Mouse (Mus musculus) retina, adult 2 months (tissue): Measurements from ENCODE around the gene Dimt1.
"Not testable (repeated sequence)": the region's sequence is repeated elsewhere in the genome, so short reads cannot be mapped to it uniquely, and the experiment has no call there.

Experiments used
- DNase-seq: peaks from one replicate; pipeline ENCODE4 v3.0.0-alpha.2; 2012; ENCODE audit warnings: low read depth, low spot score

The Dimt1 gene

GRCm38 (mm10) chr13:106946594-106947540 lies at the start of gene Dimt1:
Gene Dimt1 (plus strand): TSS chr13:106947127.
- DNase-seq: peak; percentile 78

DNA sequence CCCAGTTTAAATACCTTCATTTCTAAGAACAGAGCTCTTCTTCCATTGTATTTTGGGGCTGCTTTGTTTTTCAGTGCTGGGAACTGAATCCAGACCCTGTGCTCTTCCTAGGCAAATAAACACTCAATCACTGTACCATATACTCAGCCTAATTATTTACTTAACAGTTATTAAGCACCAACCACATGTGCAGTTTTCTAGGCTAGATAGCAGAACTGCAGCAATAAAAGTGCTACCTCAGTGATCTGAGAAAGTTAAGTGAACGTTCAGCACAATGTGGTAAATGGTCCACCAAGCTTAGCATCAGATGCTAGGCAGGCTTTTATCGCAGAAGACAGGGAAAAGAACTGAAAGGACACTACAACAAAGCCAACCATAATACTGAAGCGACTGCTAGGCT lies 42.3 kb upstream of the Dimt1 start:
- DNase-seq: no peak

DNA sequence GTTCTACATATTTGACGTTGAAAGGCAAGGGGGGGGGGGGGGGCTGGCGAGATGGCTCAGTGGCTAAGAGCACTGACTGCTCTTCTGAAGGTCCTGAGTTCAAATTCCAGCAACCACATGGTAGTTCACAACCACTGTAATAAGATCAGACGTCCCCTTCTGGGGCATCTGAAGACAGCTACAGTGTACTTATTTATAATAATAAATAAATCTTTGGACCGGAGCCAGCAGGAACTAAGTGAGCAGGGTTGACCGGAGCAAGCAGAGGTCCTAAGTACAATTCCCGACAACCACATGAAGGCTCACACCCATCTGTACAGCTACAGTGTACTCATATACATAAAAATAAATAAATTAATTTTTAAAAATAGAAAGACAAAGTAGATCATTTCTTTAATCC lies 41.8 kb upstream of the Dimt1 start:
- not testable (repeated sequence) for DNase-seq

DNA sequence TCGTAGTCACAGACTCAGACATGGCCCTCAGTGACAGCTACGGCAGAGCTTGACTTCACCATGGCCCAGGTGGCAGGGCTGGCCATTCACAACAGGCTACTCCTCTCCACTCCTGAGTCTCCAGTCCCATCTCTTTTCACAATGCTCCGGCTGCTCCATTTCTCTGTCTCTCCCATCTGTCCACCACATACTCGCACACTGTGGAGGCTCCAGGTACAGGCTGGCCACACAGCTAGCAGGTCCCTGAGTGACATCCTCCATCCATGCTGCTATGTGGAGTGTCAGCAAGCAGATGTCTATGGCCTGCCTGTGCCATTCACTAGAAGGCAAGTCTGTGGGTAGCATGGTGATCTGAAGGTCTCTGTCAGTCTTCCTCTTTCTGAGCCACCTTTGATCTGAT lies 39.7 kb upstream of the Dimt1 start:
- DNase-seq: no peak

- DNase-seq: no peak
These were observed 36.8 kb upstream of the Dimt1 start for GRCm38 (mm10) chr13:106910096-106910495.

DNA sequence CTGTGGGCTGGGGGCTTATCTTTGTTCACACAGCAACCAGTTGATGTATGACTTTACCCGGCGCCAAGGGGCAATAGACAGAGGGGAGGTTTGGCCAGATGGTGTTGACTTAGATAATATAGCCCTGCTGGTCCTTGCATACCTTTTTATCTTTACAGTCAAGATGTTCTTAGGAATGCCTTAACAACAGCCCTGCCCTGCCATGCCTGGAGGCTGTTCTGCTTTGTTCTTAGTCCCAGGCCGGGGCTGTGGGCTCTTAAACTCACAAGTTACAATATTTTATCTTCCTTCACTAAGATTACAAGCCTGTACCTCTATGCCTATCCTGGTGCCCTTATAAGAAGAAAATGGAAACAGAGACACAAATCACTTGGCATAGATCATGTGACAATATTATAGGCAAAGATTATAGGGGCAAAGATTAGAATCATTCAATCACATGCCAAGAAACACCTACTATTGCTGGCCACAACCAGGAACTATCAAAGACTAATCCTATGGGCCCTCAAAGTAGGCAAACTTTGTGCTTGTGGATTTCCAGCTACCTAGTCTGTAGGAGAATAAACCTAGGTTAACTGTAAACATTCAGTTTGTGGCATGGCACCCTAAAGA lies 33.7 kb upstream of the Dimt1 start:
- no peak for DNase-seq

- DNase-seq: no peak
These were observed 28.4 kb upstream of the Dimt1 start for GRCm38 (mm10) chr13:106918322-106919050.

DNA sequence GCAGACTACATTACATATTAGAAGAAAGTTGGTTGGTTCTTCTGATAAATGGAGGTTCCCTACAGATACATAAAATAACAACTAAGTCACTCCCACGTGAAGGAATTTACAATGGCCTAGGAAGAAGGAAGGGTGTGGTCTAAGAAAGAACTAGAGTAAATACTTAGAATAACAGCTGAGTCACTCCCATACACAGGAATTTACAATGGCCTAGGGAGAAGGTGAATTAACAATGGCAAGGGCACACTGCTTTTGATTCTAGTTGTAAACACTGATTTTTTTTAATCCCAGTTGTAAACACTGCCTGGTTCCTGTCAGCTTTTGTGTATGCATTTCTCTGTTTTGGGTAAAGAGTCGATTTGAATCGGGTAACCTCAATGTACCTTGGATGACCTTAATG lies 21.0 kb upstream of the Dimt1 start:
- not testable (repeated sequence) for DNase-seq

GRCm38 (mm10) chr13:106928296-106928695 lies 18.6 kb upstream of the Dimt1 start:
- DNase-seq: no peak

- DNase-seq: no peak
These were observed 17.7 kb upstream of the Dimt1 start for GRCm38 (mm10) chr13:106929201-106929600.

DNA sequence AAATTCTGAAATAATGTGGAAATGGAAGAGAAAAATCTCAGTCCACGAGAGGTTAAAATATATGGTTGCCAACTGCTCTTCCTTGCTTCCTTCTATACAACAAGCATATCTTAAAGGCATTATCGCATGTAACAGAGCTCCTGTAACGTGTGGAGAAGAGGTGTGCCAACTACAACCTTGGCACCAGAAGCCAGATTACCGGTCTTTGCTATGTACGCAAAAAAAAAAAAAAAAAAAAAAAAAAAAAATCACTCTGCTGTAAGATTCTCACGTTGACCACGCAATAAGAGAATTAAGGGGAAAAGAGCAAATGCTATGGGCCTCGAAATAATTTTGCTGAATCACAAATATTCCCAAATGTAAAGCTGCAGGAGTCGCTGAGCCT lies 11.1 kb upstream of the Dimt1 start:
- DNase-seq: no peak

DNA sequence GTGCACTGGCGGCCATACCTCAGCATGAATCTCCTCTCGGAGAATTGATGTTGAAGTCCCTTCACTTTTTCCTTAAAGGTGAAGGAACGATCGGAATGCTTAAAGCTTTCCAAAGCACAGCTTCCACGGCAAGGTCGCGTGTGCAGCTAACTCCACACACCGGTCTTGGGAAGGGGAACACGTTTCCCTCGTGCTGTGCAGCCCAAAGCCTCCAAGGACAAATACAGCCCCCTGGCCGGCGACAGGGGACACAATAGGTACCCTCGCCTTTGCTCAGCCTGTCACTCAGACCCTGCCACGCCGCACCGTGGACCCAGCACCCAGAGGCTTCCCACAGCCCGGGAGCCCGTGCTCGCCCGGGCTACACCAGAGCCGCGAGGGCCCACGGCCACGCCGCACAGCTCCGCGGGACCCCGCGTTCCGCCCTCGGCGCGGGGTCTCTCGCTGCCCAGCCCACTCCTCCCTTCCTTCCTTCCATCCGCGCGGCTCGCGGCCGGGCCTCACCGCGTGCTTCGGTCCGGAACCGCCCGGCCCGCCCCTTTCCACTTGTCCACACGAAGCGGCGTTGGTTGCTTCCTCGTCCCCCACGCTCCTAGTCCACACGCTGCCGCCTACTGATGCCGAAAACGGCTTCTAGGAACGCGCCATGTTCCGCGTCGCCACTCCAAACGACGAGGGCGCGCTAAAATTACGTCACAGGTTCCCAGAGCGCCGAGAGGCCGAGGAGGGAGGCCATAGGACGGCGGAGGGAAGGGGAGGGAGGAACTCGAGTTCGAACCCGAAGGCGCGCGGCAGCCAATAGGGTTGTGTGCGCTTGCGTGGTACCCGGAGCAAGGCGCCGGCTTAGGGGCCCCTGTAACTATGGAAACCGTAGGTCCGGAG lies 10.4 kb upstream of the Dimt1 start, which contains the start of gene Ipo11:
Gene Ipo11, minus strand, starts transcription at position 703 of the 882 bp plus-strand sequence.
- peak; percentile 92 for DNase-seq

GRCm38 (mm10) chr13:106937138-106937472 lies 9.8 kb upstream of the Dimt1 start:
- no peak for DNase-seq

- peak; percentile 46 for DNase-seq
These were observed 5.5 kb upstream of the Dimt1 start for GRCm38 (mm10) chr13:106941211-106941976.

- DNase-seq: no peak
These were observed 4.2 kb upstream of the Dimt1 start for GRCm38 (mm10) chr13:106942721-106943120.

- no peak for DNase-seq
These were observed 1.4 kb upstream of the Dimt1 start for GRCm38 (mm10) chr13:106945518-106945917.

DNA sequence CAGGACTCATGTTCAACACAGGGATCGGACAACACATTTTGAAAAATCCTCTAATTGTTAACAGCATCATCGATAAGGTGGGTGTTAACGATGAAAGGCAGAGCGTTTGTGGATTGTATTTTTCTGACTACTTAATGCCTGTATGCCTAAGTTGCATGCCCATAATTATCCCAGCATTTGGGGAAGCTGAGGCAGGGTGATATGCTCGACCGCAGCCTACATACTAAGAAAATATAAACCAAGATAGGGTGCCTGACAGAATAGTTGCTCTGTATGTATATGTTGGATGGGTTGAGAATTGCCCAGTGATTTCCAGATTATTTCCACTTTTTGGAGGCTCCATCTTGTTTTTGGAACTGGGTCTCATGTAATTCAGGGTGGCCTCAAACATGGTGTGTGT lies 656 bp downstream of the Dimt1 start:
- no peak for DNase-seq

DNA sequence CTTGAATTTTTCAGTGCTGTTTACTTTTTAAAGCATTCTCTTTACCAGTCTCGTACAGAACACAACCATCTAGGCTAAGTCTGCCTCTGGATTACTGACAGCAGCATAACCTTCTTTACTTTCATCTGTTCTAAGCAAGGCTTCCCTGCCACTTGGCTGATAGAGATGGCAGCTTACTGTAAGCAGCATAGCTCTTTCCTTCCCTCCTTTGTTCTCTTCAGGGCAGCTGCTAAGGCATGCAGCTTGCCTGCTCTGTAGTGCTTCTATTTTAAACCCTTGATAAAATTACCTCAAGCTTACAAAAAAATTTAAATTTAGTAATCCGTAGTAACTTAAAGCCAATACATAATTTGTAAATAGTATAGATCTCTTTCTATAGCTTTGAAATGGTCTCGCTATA lies 8.0 kb downstream of the Dimt1 start:
- DNase-seq: no peak

DNA sequence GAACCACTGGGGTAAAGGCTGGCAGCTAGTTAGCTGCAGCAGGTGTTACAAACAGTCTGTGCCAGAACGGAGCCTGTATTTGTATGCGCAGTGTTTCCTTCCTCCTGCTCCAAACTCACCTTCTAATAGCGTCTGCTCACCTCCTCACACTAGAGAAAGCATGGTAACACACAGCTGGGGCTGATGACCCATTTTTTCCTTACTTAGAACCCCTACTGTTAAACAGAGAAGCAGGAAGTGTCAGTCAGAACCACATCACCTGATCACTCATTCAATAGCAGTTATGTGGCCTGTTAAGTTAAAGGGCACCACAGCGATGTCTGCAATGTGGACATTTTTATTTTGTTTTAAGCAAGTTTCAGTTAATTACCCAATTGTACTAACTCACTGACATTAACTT lies 10.6 kb downstream of the Dimt1 start:
- DNase-seq: no peak

GRCm38 (mm10) chr13:106958286-106958685 lies 11.4 kb downstream of the Dimt1 start:
- no peak for DNase-seq

DNA sequence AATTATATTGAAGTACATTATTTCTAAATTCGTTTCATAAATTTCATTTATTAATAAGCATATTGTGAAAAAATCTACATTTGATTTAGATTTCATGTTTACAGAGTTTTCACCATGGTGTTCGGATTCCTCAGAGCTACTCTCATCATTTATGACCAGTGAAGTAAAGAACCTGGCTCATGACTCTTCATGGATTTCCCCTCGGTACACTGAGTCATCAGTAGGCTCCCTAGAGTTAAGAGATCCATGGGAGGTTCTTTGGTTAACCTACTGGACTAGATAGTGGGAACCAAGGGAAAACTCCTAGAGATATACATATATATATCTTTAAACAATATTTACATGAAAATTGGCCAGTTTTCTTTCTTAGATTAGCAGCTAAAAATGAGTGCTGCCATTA lies 13.6 kb downstream of the Dimt1 start:
- DNase-seq: no peak
